8 mouse cellular contexts compared by ENCODE assay signal in genomic region chr19:37601968-37602848, GRCm38 (mm10). TPM values are rescaled to one million over a fixed set of nuclear protein-coding genes. Genes with fewer than 3 reads are reported as not detected.
DNase-seq lines count a peak whose midpoint lies in the region; ATAC-seq and TF ChIP-seq lines count a peak whose summit lies in the region.

No protein-coding gene starts in this region.

- H3K79me2 ChIP-seq in CH12.LX (replicated peaks; ENCODE audit: control insufficient read depth, extremely low read depth, insufficient read depth, poor library complexity, severe bottlenecking) = no peaks in the 10 kb centered on the region

- H3K27me3 ChIP-seq in CH12.LX (replicated peaks) = no peaks in the 10 kb centered on the region
- no peaks in the 10 kb centered on the region for H3K27me3 ChIP-seq in heart, embryonic 13.5 days (replicated peaks)

- no peak for DNase-seq in gastrocnemius, adult 2 months
- no peak for DNase-seq in gastrocnemius, postnatal 10 days
- DNase-seq in CH12.LX (ENCODE audit: extremely low read depth) = peak; percentile 47
- DNase-seq in embryo, embryonic 10 days (ENCODE audit: low spot score) = peak; percentile 81
- DNase-seq in layer of hippocampus, postnatal 10 days (ENCODE audit: low spot score in 2 of 2) = peak; percentile 13 to 32
- no peak for DNase-seq in testis, postnatal 10 days (ENCODE audit: low spot score)

- no peaks in the 10 kb centered on the region for H3K4me1 ChIP-seq in CH12.LX (ENCODE audit: control insufficient read depth in 1 of 2, insufficient read depth in 2 of 2)
- peaks cover 4% of the 10 kb centered on the region for H3K4me1 ChIP-seq in heart, embryonic 13.5 days

- TF ChIP-seq POLR2A in CH12.LX (IDR thresholded peaks at IDR 0.05; ENCODE audit: low read depth, low read length) = no peak

- no peak overlapping the region for H3K27ac ChIP-seq in gastrocnemius, adult 2 months
- H3K27ac ChIP-seq in CH12.LX (ENCODE audit: insufficient read depth, low read depth) = no peak overlapping the region
- no peak overlapping the region for H3K27ac ChIP-seq in heart, embryonic 13.5 days (replicated peaks)

- dilution Hi-C loops in CH12.LX (cut with MboI; ENCODE audit: extremely low pct_ligation_motif_present, extremely low pct_unique_long_range_greater_than_20kb, low sequenced_read_pairs) = no loop called here

- no peak overlapping the region for H3K9ac ChIP-seq in CH12.LX (ENCODE audit: insufficient read depth, low read depth)
- H3K9ac ChIP-seq in heart, embryonic 13.5 days = no peak overlapping the region

- peaks cover 0 to 40% of the 10 kb centered on the region in 2 experiments for H3K36me3 ChIP-seq in CH12.LX (replicated peaks in 1 of 2; ENCODE audit: control insufficient read depth in 1 of 2, insufficient read depth in 1 of 2, low read length in 1 of 2)
- peaks cover 28% of the 10 kb centered on the region for H3K36me3 ChIP-seq in heart, embryonic 13.5 days

- no peak for ATAC-seq in heart, embryonic 13.5 days (ENCODE audit: extremely low read depth, insufficient number of reproducible peaks, low FRiP score, low TSS enrichment)
- peak; percentile 95 for ATAC-seq in megakaryocyte progenitor cell, adult 5-6 weeks (replicated peaks; ENCODE audit: poor library complexity)

- intact Hi-C loops in gastrocnemius, adult 2 months (cut with DNase I) = no loop called here

- in situ Hi-C loops in CH12.LX (cut with MboI; ENCODE audit: low pct_ligation_motif_present, low pct_unique_long_range_greater_than_20kb, low sequenced_read_pairs) = no loop called here

- no peak overlapping the region for H3K4me3 ChIP-seq in gastrocnemius, adult 2 months
- no peak overlapping the region for H3K4me3 ChIP-seq in CH12.LX (replicated peaks in 1 of 3; ENCODE audit: low read depth in 2 of 3, low read length in 2 of 3, poor library complexity in 1 of 3)
- peak overlapping the region; percentile 27 for H3K4me3 ChIP-seq in heart, embryonic 13.5 days

- TF ChIP-seq EP300 in CH12.LX (IDR thresholded peaks at IDR 0.05; ENCODE audit: low read length) = no peak

- no peaks in the 10 kb centered on the region for H3K9me3 ChIP-seq in CH12.LX (replicated peaks; ENCODE audit: low read length)
- H3K9me3 ChIP-seq in heart, embryonic 13.5 days = no peaks in the 10 kb centered on the region

- 36% methylated on average over 22 of the region's 22 CpGs for WGBS in heart, embryonic 13.5 days

- no peak overlapping the region for H3K4me2 ChIP-seq in CH12.LX (ENCODE audit: insufficient read depth, low read depth, poor library complexity, severe bottlenecking)
- peak overlapping the region; percentile 61 for H3K4me2 ChIP-seq in heart, embryonic 13.5 days

- peak; percentile 50 for TF ChIP-seq RAD21 in CH12.LX (IDR thresholded peaks at IDR 0.05; ENCODE audit: low read depth, low read length)

- peak; percentile 67 for TF ChIP-seq CTCF in gastrocnemius, adult 2 months (IDR thresholded peaks at IDR 0.05)
- peak; percentile 31 to 65 for TF ChIP-seq CTCF in CH12.LX (conservative IDR thresholded peaks at IDR 0.05 in 1 of 2, IDR thresholded peaks at IDR 0.05 in 1 of 2; ENCODE audit: low read depth in 2 of 2, low read length in 2 of 2)

TF ChIP-seq in CH12.LX, 34 proteins besides CTCF, POLR2A, EP300 and RAD21:
- TF ChIP-seq ZNF384 (IDR thresholded peaks at IDR 0.05; ENCODE audit: low read depth, low read length) = peak; percentile 93
- peak; percentile 23 for TF ChIP-seq SMC3 (IDR thresholded peaks at IDR 0.05; ENCODE audit: low read depth, low read length)
- TF ChIP-seq TCF12 (IDR thresholded peaks at IDR 0.05; ENCODE audit: low read depth, low read length) = no peak

RNA-seq across cellular contexts. Expression of gene Exoc6, which starts 52.0 kb away (rescaled TPM):
- total RNA-seq in gastrocnemius, adult 2 months (2021) = 10 to 100 TPM; 51.3 to 67.3 TPM
- total RNA-seq in gastrocnemius, postnatal 10 days (2021) = 10 to 100 TPM; 44.6 to 46.1 TPM
- 6.8 and 8.0 TPM in 2 replicates for total RNA-seq in CH12.LX (2012; rRNA removed)
- total RNA-seq in CH12.LX (2014; rRNA removed) = 18.5 and 18.7 TPM in 2 replicates
- 10.8 and 12.1 TPM in 2 replicates for polyA plus RNA-seq in CH12.LX (2012; ENCODE audit: insufficient read length, low read depth)
- 17.2 and 18.1 TPM in 2 replicates for polyA plus RNA-seq in heart, embryonic 13.5 days (2015; fragmentation: Nextera tagmentation; extraction: Ambion mirVana)
- total RNA-seq in layer of hippocampus, postnatal 10 days (2021) = 10 to 100 TPM; 54.9 to 59.6 TPM
- total RNA-seq in megakaryocyte progenitor cell, adult 5-6 weeks (2015) = 57.3 and 63.3 TPM in 2 replicates
- total RNA-seq in megakaryocyte progenitor cell, adult 5-6 weeks (2017) = 75.7 and 84.5 TPM in 2 replicates

Comparison
In these comparisons a context has a peak if more than half of its experiments do, and no peak if none do; other contexts are left out.
1. DNase-seq: peak in CH12.LX (single experiment), embryo, embryonic 10 days (single experiment) and layer of hippocampus, postnatal 10 days (2 of 2); none in gastrocnemius, adult 2 months (single experiment), gastrocnemius, postnatal 10 days (single experiment) and testis, postnatal 10 days (single experiment).